Mouse (Mus musculus) liver (tissue): Measurements from ENCODE around the gene Pnp2.
"Not testable (repeated sequence)": the region's sequence is repeated elsewhere in the genome, so short reads cannot be mapped to it uniquely, and the experiment has no call there.

Source experiments
- DNase-seq: peaks from one replicate; pipeline ENCODE4 v3.0.0-alpha.2; 2020; ENCODE audit warnings: mixed read lengths

Gene Pnp2

DNA sequence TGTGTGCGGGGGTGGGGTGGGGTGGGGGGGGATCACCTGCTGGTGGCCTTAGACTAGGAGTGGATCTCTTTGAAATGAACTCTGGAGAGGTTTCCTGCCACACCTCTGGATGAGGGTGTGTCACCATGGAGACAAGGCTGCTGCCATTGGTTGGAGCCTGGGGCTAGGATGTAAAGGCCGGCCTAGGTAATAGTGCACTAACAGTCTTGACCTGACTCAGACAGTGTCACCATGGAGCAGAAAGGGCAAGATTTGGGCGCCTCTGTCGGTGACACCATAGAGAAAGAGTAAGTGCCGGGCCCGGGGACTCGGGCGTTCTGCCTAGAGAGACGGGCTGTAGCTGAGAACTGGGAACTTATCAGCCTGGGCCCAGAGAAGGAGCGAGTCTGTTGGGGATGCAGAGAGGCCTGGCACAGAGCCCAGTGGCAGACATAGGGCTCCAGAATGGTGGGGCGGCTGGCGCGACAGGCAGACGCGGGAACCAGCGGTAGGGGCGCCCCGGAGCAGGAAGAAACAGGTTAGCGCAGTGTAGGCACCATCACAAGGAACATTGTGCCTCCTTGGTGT, at the start of gene Pnp2:
Gene Pnp2 (plus strand): TSS at position 51 of the 567 bp plus-strand sequence.
- peak; percentile 64 for DNase-seq

DNA sequence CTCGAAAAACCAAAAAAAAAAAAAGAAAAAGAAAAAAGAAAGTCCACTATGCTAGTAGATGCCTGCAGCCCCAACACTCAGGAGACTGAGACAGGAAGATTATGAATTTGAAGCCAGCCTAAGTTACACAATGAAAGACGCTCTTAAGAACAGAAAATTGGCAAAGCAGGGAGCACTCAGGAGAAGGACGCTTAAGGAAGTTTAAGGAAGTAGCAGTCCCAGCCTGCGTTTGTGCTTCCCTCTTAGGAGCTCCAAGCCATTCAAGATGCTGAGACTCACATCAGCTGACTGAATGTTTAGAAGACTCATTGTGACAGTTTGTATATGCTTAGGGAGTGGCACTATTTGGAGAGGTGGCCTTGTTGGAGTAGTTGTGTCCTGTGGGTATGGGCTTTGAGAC, 47.7 kb upstream of the Pnp2 start:
- no peak for DNase-seq

DNA sequence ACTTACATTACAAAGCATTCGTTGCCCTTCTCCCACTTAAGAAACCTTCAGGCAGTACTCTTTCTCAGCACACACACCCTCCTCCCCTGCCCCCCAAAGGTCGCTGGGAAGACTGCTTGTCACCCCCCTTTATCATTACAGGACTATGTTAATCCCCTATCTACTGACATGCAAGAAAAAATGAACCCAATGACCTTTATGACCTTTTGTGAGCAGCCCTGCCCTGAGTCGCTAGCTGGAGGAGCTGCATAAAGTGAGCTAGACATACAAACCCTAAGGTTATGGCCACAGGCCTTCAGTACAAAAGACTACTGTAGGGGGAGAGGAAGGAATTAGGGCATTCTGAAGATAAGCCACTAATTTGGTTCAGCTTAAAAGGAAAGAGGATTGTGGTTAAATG, 44.4 kb upstream of the Pnp2 start:
- no peak for DNase-seq

GRCm38 (mm10) chr14:50923437-50923836, 32.4 kb upstream of the Pnp2 start:
- not testable (repeated sequence) for DNase-seq

DNA sequence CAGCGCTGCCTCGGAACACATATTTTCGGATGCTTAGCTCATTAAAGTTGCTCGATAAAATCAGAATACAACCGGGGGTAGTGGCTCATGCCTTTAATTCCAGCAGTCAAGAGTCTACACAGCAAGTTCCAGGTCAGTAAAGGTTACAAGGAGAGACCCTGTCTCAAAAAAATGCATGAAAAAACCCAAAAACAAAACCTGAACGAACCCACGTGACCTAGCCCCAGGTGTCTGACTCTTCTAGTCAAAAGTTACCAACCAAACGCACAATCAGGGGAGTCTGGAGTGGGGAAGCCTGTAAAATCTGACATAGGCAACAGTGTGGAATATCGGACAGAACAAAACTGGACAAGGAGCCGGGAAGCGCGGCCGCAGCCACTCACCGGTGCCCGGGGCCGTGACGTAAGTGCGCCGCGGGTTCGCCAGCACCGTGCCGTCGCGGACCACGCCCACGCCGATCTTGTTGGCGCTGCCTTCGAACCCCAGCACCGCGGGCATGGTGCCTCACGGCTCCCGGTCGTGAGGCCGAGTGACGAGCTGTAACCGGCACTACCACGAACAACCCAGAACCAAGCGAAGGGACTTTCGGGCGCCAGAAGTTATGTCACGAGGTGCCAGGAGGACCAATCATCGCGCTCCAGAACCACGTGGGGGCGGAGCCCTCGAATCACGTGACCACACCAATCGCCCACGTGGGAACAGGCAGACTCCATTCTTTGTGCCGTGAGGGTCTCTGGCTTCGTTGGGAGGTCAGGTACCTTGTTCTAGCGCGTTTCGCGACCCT, 31.3 kb upstream of the Pnp2 start, which contains the start of the genes Osgep and Apex1:
Gene Osgep (minus strand): TSS at position 613 of the 784 bp plus-strand sequence.
Gene Apex1 (plus strand): TSS at position 688 of the 784 bp plus-strand sequence.
- peak; percentile 95 for DNase-seq

DNA sequence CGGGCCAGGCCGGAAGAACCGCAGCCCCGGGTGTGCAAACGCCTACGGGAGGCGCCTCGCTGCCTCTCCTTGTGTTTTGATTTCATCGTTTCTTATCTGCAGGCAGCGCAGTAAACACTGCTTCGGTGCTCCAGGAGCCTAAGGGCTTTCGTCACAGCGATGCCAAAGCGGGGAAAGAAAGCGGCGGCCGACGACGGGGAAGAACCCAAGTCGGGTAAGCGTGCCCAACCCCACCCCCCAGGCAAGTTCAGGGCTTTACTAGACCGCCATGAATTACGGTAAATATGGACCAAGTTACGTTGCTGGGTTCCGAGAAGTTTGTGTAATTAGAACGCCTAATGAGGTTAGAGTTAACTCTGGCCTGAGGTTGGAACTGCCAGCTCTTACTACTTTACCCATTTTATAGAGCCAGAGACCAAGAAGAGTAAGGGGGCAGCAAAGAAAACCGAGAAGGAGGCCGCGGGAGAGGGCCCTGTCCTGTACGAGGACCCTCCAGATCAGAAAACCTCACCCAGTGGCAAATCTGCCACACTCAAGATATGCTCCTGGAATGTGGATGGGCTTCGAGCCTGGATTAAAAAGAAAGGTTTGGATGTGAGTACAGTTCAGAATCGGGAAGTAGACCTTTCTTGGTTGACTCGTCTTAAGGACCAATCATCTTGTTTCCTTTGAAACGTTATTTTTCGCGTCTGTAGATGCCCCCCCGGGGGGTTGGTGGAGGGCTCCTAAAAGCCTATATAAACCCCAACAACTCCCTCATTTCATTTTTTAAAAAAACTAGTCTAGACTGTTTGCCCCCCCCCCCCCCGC, 30.5 kb upstream of the Pnp2 start:
- DNase-seq: no peak

DNA sequence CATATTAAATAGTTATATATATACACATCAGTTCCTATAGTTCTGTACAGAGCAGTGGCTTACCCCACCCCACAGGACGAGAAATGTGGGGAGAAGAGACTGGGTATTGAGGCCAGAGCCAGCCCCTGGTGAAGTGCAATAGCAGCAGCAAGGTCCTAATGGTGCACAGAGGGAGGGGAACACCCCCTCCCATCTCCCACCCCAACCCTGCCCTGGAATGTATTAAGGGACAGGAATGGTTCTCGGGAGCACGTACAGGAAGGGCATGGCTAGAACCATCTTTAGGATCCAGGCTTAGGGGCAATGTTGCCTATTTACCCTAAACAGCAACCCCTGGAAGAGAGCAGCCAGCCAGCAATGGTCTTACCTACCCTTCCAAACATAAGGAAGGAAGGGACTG, 28.4 kb upstream of the Pnp2 start:
- DNase-seq: no peak

- no peak for DNase-seq
Measured at GRCm38 (mm10) chr14:50929951-50930350, 25.8 kb upstream of the Pnp2 start.

- DNase-seq: peak; percentile 85
Measured at GRCm38 (mm10) chr14:50930377-50930753, 25.4 kb upstream of the Pnp2 start.

GRCm38 (mm10) chr14:50930754-50931492, 24.9 kb upstream of the Pnp2 start, which contains the start of the genes Pip4p1 and Pnp:
Gene Pip4p1, minus strand, starts transcription at chr14:50930856.
Gene Pnp, plus strand, starts transcription at chr14:50931082.
- DNase-seq: peak; percentile 99

- DNase-seq: no peak
Measured at GRCm38 (mm10) chr14:50931493-50932020, 24.2 kb upstream of the Pnp2 start.

GRCm38 (mm10) chr14:50936649-50937048, 19.1 kb upstream of the Pnp2 start:
- no peak for DNase-seq

- no peak for DNase-seq
Measured at GRCm38 (mm10) chr14:50938119-50938908, 17.5 kb upstream of the Pnp2 start.

DNA sequence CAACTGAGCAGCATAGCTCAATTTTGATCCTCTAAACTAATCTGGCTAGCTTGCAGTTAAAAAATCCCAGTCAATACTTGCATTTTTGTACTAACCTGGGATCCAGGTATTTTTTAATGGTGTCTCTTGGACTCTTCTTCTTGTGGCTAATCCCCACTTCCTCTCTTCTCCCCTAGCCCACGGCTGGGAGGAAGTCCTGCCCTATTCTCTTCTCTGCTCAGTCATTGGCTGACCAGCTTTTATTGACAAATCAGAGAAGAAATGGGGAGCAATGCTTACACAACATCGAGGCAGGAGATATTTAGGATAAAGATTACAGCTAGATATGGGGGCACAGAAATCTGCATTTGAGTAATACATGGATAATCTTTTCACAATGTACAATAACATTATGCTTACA, 16.9 kb upstream of the Pnp2 start:
- no peak for DNase-seq

DNA sequence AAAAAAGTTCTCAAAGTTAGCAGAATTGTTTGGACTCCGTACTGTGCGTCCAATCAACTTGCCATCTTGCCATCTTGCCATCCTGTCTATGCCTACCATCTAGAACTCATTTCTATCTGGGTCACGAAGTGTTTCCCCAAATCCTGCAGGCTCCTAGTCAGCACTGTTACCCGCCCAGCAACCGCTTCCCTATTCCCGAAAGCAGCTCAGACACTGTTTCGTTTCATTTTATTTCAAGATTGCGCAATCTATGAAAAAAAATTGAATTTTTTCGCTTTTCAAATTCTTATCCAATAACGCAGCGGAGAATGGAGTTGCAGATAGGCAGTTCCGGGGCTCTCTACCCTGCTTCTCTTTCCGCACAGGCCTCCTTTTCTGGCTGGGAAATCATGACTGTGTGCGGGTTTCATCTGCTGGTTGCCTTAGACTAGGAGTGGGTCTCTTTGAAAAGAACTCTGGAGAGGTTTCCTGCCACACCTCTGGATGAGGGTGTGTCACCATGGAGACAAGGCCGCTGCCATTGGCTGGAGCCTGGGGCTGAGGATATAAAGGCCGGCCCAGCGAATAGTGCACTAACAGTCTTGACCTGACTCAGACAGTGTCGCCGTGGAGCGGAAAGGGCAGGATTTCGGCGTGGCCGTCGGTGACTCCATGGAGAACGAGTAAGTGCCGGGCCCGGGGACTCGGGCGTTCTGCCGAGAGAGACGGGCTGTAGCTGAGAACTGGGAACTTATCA, 11.7 kb upstream of the Pnp2 start, which contains the start of gene Gm49342:
Gene Gm49342 (plus strand): TSS at position 586 of the 736 bp plus-strand sequence.
- DNase-seq: peak; percentile 97

DNA sequence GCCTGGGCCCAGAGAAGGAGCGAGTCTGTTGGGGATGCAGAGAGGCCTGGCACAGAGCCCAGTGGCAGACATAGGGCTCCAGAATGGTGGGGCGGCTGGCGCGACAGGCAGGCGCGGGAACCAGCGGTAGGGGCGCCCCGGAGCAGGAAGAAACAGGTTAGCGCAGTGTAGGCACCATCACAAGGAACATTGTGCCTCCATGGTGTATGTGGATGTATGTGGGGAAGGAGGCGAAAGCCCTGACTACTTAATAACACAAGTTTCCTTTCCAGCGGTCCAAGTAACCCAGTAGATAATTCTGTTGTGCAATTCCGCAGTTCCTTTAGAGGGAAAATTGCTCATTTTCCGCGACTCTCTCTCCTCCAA, 11.1 kb upstream of the Pnp2 start:
- not testable (repeated sequence) for DNase-seq

DNA sequence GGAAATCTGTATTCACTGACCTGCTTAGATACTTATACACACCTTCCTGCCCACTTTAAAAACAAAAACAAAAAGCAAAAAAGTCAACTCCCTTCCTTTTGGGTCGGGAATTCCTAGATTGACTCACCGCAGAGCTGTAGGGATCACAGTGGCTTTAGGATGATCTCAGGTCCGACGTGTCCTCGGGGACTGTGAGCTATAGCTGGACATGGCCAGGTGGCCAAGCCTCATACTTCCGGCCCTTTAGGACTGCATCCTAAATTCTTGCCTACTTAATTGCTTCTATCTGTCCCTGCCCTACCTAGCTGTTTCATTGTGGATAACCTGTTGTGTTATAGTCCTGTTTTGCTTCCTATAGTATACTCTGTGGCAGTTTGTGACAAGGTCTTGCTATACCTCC, 10.7 kb upstream of the Pnp2 start:
- DNase-seq: not testable (repeated sequence)

DNA sequence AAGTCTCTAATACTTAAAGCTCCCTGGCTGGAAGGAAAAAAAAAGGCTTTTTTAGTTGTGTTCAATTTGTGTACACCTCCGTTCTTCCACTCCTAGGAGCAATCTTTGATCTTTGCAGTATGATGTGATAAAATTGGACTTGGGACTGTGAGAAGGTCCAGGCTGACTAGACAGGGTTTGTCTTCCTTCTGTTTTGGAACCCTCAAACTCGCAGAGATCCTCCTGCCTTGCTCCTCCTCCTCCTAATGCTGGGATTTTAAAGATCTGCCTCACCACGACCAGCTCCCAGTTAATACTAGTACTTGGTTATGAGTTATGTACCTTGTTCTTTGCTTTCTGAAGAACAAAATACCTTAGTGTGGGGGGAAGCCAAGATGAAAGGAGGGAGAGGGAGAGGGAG, 10.3 kb upstream of the Pnp2 start:
- DNase-seq: not testable (repeated sequence)

DNA sequence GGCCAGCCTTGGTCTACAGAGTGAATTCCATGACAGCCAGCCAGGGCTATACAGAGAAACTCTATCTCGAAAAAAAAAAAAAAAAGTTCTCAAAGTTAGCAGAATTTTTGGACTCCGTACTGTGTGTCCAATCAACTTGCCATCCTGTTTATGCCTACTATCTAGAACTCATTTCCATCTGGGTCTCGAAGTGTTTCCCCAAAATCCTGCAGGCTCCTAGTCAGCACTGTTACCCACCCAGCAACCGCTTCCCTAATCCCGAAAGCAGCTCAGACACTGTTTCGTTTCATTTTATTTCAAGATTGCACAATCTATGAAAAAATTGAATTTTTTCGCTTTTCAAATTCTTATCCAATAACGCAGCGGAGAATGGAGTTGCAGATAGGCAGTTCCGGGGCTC, 305 bp upstream of the Pnp2 start:
- no peak for DNase-seq

DNA sequence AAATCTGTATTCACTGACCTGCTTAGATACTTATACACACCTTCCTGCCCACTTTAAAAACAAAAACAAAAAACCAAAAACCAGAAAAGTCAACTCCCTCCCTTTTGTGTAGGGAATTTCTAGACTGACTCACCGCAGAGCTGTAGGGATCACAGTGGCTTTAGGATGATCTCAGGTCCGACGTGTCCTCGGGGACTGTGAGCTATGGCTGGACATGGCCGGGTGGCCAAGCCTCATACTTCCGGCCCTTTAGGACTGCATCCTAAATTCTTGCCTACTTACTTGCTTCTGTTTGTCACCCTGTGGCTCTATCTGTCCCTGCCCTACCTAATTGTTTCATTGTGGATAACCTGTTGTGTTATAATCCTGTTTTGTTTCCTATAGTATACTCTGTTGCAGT, 932 bp downstream of the Pnp2 start:
- DNase-seq: not testable (repeated sequence)

GRCm38 (mm10) chr14:50957146-50957545, 1.4 kb downstream of the Pnp2 start:
- DNase-seq: not testable (repeated sequence)
